Mouse (Mus musculus) stomach, embryonic 16.5 days (tissue): ENCODE data around the gene Fgf15. TPM values are rescaled to one million over a fixed set of nuclear protein-coding genes. Genes with fewer than 3 reads are reported as not detected.

Source experiments
- polyA plus RNA-seq: library from polyadenylated mRNA; unstranded; fragments of >200 nt; fragmentation: Nextera tagmentation; extraction: Ambion mirVana; gene quantifications from 2 replicates; pipeline ENCODE4 v1.2.1, GENCODE M21; 2015

The Fgf15 gene
- polyA plus RNA-seq, 1 experiment from 2014 or later: not detected

Other genes with a start within 250 kb of the Fgf15 start
- 60.9 and 70.2 TPM in 2 replicates for gene Ano1, start 144.6 kb upstream of the Fgf15 start, polyA plus RNA-seq
- not detected in 2 replicates for gene Fgf3, start 58.4 kb upstream of the Fgf15 start, polyA plus RNA-seq
- 0.08 TPM in 1 of 2 replicates, not detected in the other for gene Fgf4, start 49.2 kb upstream of the Fgf15 start, polyA plus RNA-seq
- 27.9 and 28.6 TPM in 2 replicates for gene LTO1, start 18.6 kb downstream of the Fgf15 start, polyA plus RNA-seq
- gene Ccnd1, start 43.4 kb downstream of the Fgf15 start, polyA plus RNA-seq: 59.0 and 65.4 TPM in 2 replicates